Mouse (Mus musculus) forebrain, embryonic 12.5 days (tissue): ENCODE results near the gene Stom. TPM values are rescaled to one million over a fixed set of nuclear protein-coding genes. Genes with fewer than 3 reads are reported as not detected.
A peak's percentile ranks its signal among the peaks of the same experiment; 100 is the strongest.

Experiments
- ATAC-seq: fragments of 200-750 bp; cut with Nextera tagmentation; 2 replicates; pipeline ENCODE4 v1.8.0; 2017; ENCODE audit warnings: moderate TSS enrichment; ENCODE audit not compliant: low FRiP score
- H3K27ac ChIP-seq: fragments of 300-500 bp; sonication (generic); 2 replicates; pipeline ENCODE4 v1.5.1; 2016; ENCODE audit warnings: mild to moderate bottlenecking
- H3K27me3 ChIP-seq: fragments of 300-500 bp; sonication (generic); 2 replicates; pipeline ENCODE4 v1.6.1; 2016; ENCODE audit warnings: mild to moderate bottlenecking
- H3K36me3 ChIP-seq: fragments of 300-500 bp; sonication (generic); replicated peaks from 2 replicates; pipeline ENCODE4 v1.6.1; 2016; ENCODE audit warnings: mild to moderate bottlenecking
- H3K4me1 ChIP-seq: fragments of 300-500 bp; sonication (generic); 2 replicates; pipeline ENCODE4 v1.6.1; 2016
- H3K4me2 ChIP-seq: fragments of 300-500 bp; sonication (generic); 2 replicates; pipeline ENCODE4 v1.6.1; 2016; ENCODE audit warnings: mild to moderate bottlenecking, moderate library complexity
- H3K4me3 ChIP-seq: fragments of 300-500 bp; sonication (generic); replicated peaks from 2 replicates; pipeline ENCODE4 v1.5.1; 2016; ENCODE audit warnings: mild to moderate bottlenecking
- H3K9ac ChIP-seq: fragments of 300-500 bp; sonication (generic); 2 replicates; pipeline ENCODE4 v1.6.1; 2016; ENCODE audit warnings: mild to moderate bottlenecking
- H3K9me3 ChIP-seq: fragments of 300-500 bp; sonication (generic); 2 replicates; pipeline ENCODE4 v1.6.1; 2016
- WGBS: fragments of 180-500 bp; shearing (Covaris S2); methylation state at CpG from one replicate; pipeline ENCODE4 v1.1.7; 2016; 5-methylcytosine and 5-hydroxymethylcytosine counted together
- polyA plus RNA-seq: library from polyadenylated mRNA; unstranded; fragments of >200 nt; fragmentation: Nextera tagmentation; extraction: Ambion mirVana; gene quantifications from 2 replicates; pipeline ENCODE4 v1.2.1, GENCODE M21; 2016

The Stom gene
- polyA plus RNA-seq = 11.0 TPM in 2 replicates

GRCm38 (mm10) chr2:35336388-35337280, at the start of gene Stom:
Gene Stom (minus strand): TSS chr2:35336976.
- Histone ChIP-seq H3K36me3 (no peaks in the 10 kb centered on the region), H3K27me3 (no peaks in the 10 kb centered on the region), H3K4me3 (peak within 1 kb of the TSS; percentile 69), H3K4me1 (peaks cover 18% of the 10 kb centered on the region), H3K4me2 (peak within 1 kb of the TSS; percentile 78), H3K9ac (peak within 1 kb of the TSS; percentile 76), H3K27ac (peak within 1 kb of the TSS; percentile 73), H3K9me3 (no peaks in the 10 kb centered on the region)
- peak; percentile 100 for ATAC-seq
- WGBS = under 1% methylated on average over 45 of the region's 45 CpGs

DNA sequence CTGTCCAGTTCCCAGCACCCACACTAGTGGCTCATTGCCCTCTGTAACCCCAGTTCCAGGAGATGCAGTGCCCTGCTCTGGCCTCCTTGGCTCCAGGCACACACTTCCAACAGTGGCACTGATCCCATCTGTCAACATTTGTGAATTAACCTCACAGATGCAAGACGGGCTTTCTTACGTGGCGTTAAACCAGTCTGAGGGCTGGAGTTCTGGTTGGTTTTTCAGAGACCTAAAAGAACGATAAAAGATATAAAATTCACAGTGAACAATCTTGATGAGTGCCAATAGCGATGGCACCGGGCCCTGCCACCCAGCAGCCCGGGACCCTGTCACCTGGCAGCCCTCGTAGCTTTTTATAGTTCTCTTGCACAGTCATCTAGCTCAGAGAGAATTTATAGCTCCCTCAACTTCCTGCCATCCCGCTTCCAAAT, 48.7 kb upstream of the Stom start:
- Histone ChIP-seq H3K4me1 (no peaks in the 10 kb centered on the region), H3K9ac (no peak overlapping the region), H3K36me3 (no peaks in the 10 kb centered on the region), H3K9me3 (no peaks in the 10 kb centered on the region), H3K27me3 (no peaks in the 10 kb centered on the region), H3K4me2 (no peak overlapping the region), H3K27ac (no peak overlapping the region), H3K4me3 (no peak overlapping the region)
- WGBS = 90% methylated on average over 9 of the region's 9 CpGs
- no peak for ATAC-seq

GRCm38 (mm10) chr2:35379306-35379705, 42.5 kb upstream of the Stom start:
- no peaks in the 10 kb centered on the region for H3K4me1 ChIP-seq
- no peak for ATAC-seq
- H3K27me3 ChIP-seq = no peaks in the 10 kb centered on the region
- no peak overlapping the region for H3K9ac ChIP-seq
- no peaks in the 10 kb centered on the region for H3K36me3 ChIP-seq
- H3K4me2 ChIP-seq = no peak overlapping the region
- H3K9me3 ChIP-seq = no peaks in the 10 kb centered on the region
- H3K4me3 ChIP-seq = no peak overlapping the region
- WGBS = 79% methylated on average over 9 of the region's 9 CpGs
- no peak overlapping the region for H3K27ac ChIP-seq

DNA sequence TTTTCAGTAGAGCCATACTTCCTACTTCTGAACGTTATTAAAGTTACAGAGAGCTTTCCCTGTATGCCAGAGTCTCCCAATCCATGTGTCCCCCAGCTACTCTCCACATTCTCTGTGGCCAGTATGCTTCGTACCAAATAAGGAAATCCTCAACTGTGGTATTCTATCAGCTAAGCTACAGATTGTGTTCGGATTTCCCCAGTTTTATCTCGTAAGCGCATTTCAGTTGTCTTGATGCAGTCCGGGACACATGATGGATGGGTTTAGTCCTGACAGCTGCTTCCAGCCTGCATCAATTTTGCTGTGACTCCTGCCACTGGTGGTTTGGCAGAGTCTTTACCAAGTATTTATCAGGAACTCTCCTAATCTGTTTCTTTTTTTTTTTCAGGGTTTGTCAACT, 40.8 kb upstream of the Stom start:
- H3K27me3 ChIP-seq = no peaks in the 10 kb centered on the region
- no peak overlapping the region for H3K9ac ChIP-seq
- H3K36me3 ChIP-seq = no peaks in the 10 kb centered on the region
- ATAC-seq = no peak
- no peak overlapping the region for H3K27ac ChIP-seq
- no peak overlapping the region for H3K4me3 ChIP-seq
- no peaks in the 10 kb centered on the region for H3K4me1 ChIP-seq
- WGBS = 81% methylated on average over 6 of the region's 6 CpGs
- H3K9me3 ChIP-seq = no peaks in the 10 kb centered on the region
- H3K4me2 ChIP-seq = no peak overlapping the region

DNA sequence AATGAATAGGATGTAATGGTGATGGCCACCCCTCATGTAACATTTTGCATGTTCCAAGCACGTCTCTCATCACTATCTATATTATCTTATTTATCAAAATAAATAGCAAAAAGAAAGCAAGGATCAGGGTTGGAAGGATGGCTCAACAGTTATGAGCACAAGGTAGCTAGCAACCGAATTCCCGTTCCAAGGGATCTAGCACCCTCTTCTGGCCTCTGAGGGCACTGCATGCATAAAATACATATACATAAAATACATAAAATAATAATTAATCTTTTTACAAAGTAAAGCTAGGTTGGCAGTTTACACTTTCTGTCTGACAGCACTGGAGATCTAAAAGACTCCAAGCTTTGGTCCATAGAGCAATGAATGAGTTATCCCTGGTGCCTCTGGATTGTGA, 36.2 kb upstream of the Stom start:
- Histone ChIP-seq H3K9ac (no peak overlapping the region), H3K27me3 (no peaks in the 10 kb centered on the region), H3K27ac (no peak overlapping the region), H3K36me3 (no peaks in the 10 kb centered on the region), H3K4me2 (no peak overlapping the region), H3K4me1 (no peaks in the 10 kb centered on the region), H3K4me3 (no peak overlapping the region), H3K9me3 (no peaks in the 10 kb centered on the region)
- WGBS = 12% methylated on average over 3 of the region's 3 CpGs
- no peak for ATAC-seq

- Histone ChIP-seq H3K4me3 (no peak overlapping the region), H3K4me2 (no peak overlapping the region), H3K4me1 (no peaks in the 10 kb centered on the region), H3K27me3 (no peaks in the 10 kb centered on the region), H3K36me3 (no peaks in the 10 kb centered on the region), H3K9ac (no peak overlapping the region), H3K9me3 (no peaks in the 10 kb centered on the region), H3K27ac (no peak overlapping the region)
- ATAC-seq = no peak
These were observed 33.9 kb upstream of the Stom start for GRCm38 (mm10) chr2:35370686-35371085.

- H3K36me3 ChIP-seq = no peaks in the 10 kb centered on the region
- no peaks in the 10 kb centered on the region for H3K9me3 ChIP-seq
- 73% methylated on average over 2 of the region's 2 CpGs for WGBS
- H3K4me2 ChIP-seq = no peak within 1 kb of the TSS
- no peak for ATAC-seq
- no peak within 1 kb of the TSS for H3K9ac ChIP-seq
- no peaks in the 10 kb centered on the region for H3K27me3 ChIP-seq
- no peaks in the 10 kb centered on the region for H3K4me1 ChIP-seq
- no peak within 1 kb of the TSS for H3K4me3 ChIP-seq
- no peak within 1 kb of the TSS for H3K27ac ChIP-seq
These were observed 30.9 kb upstream of the Stom start, which contains the start of gene 4930568D16Rik for GRCm38 (mm10) chr2:35367629-35368028. Gene 4930568D16Rik (minus strand): TSS chr2:35367729.

DNA sequence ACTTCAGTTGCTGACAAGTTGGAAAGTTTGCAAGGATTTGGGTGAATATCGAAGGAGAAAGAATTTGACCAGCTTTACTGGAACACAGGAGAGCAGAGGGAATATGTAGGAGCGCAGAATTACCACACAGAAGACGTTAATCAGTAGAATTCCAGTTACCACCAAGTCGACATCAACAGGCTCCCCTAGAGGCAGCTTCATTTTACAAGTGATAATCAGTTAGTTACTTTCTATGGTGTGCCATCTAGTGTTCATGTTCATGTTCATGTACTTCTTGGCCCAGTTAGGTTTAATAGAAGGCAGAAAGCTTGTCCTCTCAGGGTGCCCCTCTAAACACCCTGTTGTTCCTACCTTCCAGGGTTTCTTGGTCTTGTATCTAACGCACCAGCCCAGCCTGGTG, 12.4 kb upstream of the Stom start:
- no peak overlapping the region for H3K4me3 ChIP-seq
- no peak for ATAC-seq
- H3K27me3 ChIP-seq = no peaks in the 10 kb centered on the region
- no peak overlapping the region for H3K27ac ChIP-seq
- no peaks in the 10 kb centered on the region for H3K36me3 ChIP-seq
- H3K4me1 ChIP-seq = no peaks in the 10 kb centered on the region
- H3K9me3 ChIP-seq = no peaks in the 10 kb centered on the region
- H3K4me2 ChIP-seq = no peak overlapping the region
- H3K9ac ChIP-seq = no peak overlapping the region
- WGBS = 63% methylated on average over 5 of the region's 5 CpGs

GRCm38 (mm10) chr2:35345984-35346383, 9.2 kb upstream of the Stom start:
- no peaks in the 10 kb centered on the region for H3K9me3 ChIP-seq
- no peaks in the 10 kb centered on the region for H3K36me3 ChIP-seq
- H3K9ac ChIP-seq = no peak overlapping the region
- H3K27me3 ChIP-seq = no peaks in the 10 kb centered on the region
- no peak overlapping the region for H3K4me2 ChIP-seq
- H3K4me3 ChIP-seq = no peak overlapping the region
- 76% methylated on average over 2 of the region's 2 CpGs for WGBS
- ATAC-seq = no peak
- H3K27ac ChIP-seq = no peak overlapping the region
- no peaks in the 10 kb centered on the region for H3K4me1 ChIP-seq

- no peaks in the 10 kb centered on the region for H3K27me3 ChIP-seq
- no peak for ATAC-seq
- H3K27ac ChIP-seq = no peak overlapping the region
- H3K4me2 ChIP-seq = no peak overlapping the region
- no peaks in the 10 kb centered on the region for H3K4me1 ChIP-seq
- no peaks in the 10 kb centered on the region for H3K36me3 ChIP-seq
- H3K9me3 ChIP-seq = no peaks in the 10 kb centered on the region
- H3K4me3 ChIP-seq = no peak overlapping the region
- H3K9ac ChIP-seq = no peak overlapping the region
- WGBS = 87% methylated on average over 3 of the region's 3 CpGs
These were observed 5.8 kb upstream of the Stom start for GRCm38 (mm10) chr2:35342605-35343004.

DNA sequence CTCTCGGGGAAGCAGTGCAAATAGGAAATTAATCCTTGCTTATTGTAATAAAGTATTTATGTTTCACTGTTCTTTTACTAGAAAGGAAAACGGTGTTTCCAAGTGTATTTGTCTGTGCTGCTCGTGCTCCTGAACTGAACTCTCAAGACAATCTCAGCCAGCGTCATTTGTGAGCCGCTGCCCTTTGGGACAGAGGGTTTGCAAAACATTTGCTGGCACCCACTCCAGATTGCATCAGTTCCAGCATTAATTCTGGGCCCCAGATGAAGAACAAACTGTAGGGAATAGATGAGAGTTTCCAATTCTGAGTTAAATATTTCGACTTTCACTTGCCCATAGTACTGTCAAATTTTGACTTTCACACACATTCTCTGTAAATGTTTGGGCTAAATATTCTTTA, 1.9 kb upstream of the Stom start:
- Histone ChIP-seq H3K9ac (no peak overlapping the region), H3K27me3 (no peaks in the 10 kb centered on the region), H3K27ac (no peak overlapping the region), H3K9me3 (no peaks in the 10 kb centered on the region), H3K4me2 (no peak overlapping the region), H3K36me3 (no peaks in the 10 kb centered on the region), H3K4me1 (peaks cover 18% of the 10 kb centered on the region), H3K4me3 (no peak overlapping the region)
- WGBS = 90% methylated on average over 6 of the region's 6 CpGs
- no peak for ATAC-seq

GRCm38 (mm10) chr2:35338036-35338435, 1.3 kb upstream of the Stom start:
- Histone ChIP-seq H3K36me3 (no peaks in the 10 kb centered on the region), H3K4me2 (no peak overlapping the region), H3K9ac (no peak overlapping the region), H3K4me1 (peaks cover 18% of the 10 kb centered on the region), H3K27me3 (no peaks in the 10 kb centered on the region), H3K4me3 (no peak overlapping the region), H3K9me3 (no peaks in the 10 kb centered on the region), H3K27ac (no peak overlapping the region)
- ATAC-seq = no peak
- WGBS = 80% methylated on average over 1 of the region's 1 CpGs

GRCm38 (mm10) chr2:35337419-35337818, 643 bp upstream of the Stom start:
- H3K27me3 ChIP-seq = no peaks in the 10 kb centered on the region
- peak overlapping the region; percentile 78 for H3K4me2 ChIP-seq
- peak overlapping the region; percentile 76 for H3K9ac ChIP-seq
- 44% methylated on average over 10 of the region's 10 CpGs for WGBS
- peak overlapping the region; percentile 56 for H3K27ac ChIP-seq
- no peaks in the 10 kb centered on the region for H3K9me3 ChIP-seq
- peaks cover 18% of the 10 kb centered on the region for H3K4me1 ChIP-seq
- peak overlapping the region; percentile 69 for H3K4me3 ChIP-seq
- no peak for ATAC-seq
- no peaks in the 10 kb centered on the region for H3K36me3 ChIP-seq
